ENCODE assay signal across 18 mouse cellular contexts in the genomic region with DNA sequence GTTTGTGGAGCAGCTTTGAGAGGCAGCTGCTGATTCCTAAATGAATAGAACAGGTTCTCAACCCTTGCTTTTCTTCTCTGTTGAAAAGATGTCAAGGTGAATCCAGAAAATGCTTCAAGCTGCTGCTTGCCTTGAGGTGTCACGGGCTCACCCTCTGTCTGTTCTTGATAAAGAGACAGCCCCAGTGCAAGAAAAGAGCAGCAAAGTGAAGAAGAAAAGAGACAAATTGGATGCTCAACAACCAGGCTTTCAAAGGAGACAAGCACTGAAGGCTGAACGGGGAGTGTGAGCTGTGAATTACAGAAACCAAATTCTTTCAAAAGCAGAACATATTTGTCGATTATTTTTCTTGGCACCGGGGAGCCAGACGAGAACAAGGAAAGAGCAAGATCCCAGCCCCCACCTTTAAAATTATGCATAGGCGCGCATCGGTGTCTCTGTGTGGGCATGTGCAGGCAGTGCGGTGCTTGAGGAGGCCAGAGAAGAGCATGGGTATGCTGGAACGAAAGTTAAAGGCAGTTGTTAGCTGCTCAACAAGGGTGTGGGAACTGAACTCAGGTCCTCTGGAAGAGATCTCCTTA.
DNase-seq lines count a peak whose midpoint lies in the region; ATAC-seq lines count a peak whose summit lies in the region.
"Had no signal": no experiment of that assay in that cellular context is flagged by ENCODE, and none has a peak within 500 bp of the region (broad histone marks: within the 10 kb centered on the region; RNA-seq: fewer than 3 reads in every experiment).

No protein-coding gene starts in this region.

- WGBS in forebrain, embryonic 14.5 days = 74% methylated on average over 10 of the region's 10 CpGs
- 83% methylated on average over 10 of the region's 10 CpGs for WGBS in forebrain, embryonic 11.5 days
- WGBS in heart, embryonic 10.5 days = 73% methylated on average over 10 of the region's 10 CpGs
- WGBS in liver, embryonic 11.5 days = 82% methylated on average over 10 of the region's 10 CpGs

- DNase-seq in forebrain, embryonic 14.5 days (ENCODE audit: low spot score) = peak; percentile 50
- DNase-seq in forebrain, embryonic 11.5 days (ENCODE audit: low spot score) = no peak
- no peak for DNase-seq in heart, embryonic 10.5 days (ENCODE audit: low spot score)
- DNase-seq in heart, postnatal 25 days (ENCODE audit: low spot score) = no peak
- peak; percentile 60 for DNase-seq in right cerebral cortex, adult 18-20 months
- DNase-seq in right cerebral cortex, postnatal 25 days = no peak
- no peak for DNase-seq in neural tube, embryonic 10.5 days (ENCODE audit: extremely low spot score, low spot score)
- DNase-seq in liver, embryonic 11.5 days (ENCODE audit: low spot score) = no peak
- DNase-seq: cerebellum, adult 18-20 months; gastrocnemius, postnatal 25 days; kidney, adult 8-10 months; kidney, postnatal 36 days; lung, postnatal 10 days; thymus, postnatal 36 days had no signal

- intact Hi-C loops in heart, postnatal 25 days (cut with DNase I) = no loop called here

- no peaks in the 10 kb centered on the region for H3K36me3 ChIP-seq in forebrain, embryonic 14.5 days (ENCODE audit: control insufficient read depth, insufficient read depth, low read length)
- no peaks in the 10 kb centered on the region for H3K36me3 ChIP-seq in forebrain, embryonic 11.5 days (ENCODE audit: control insufficient read depth, insufficient read depth, low read length)
- H3K36me3 ChIP-seq in heart, embryonic 10.5 days = no peaks in the 10 kb centered on the region
- H3K36me3 ChIP-seq in liver, embryonic 11.5 days (ENCODE audit: control insufficient read depth, insufficient read depth, low read length) = no peaks in the 10 kb centered on the region
- H3K36me3 ChIP-seq: embryonic facial prominence, embryonic 12.5 days; hindbrain, embryonic 12.5 days had no signal

- peak overlapping the region; percentile 33; the same call in 1 of the 2 replicates for H3K27ac ChIP-seq in forebrain, embryonic 14.5 days (ENCODE audit: low read depth, low read length)
- no peak overlapping the region for H3K27ac ChIP-seq in forebrain, embryonic 11.5 days (ENCODE audit: low read depth, low read length)
- peak overlapping the region; percentile 56; the same call in 1 of the 2 replicates for H3K27ac ChIP-seq in heart, embryonic 10.5 days
- no peak overlapping the region for H3K27ac ChIP-seq in liver, embryonic 11.5 days (ENCODE audit: low read depth, low read length)
- H3K27ac ChIP-seq: embryonic facial prominence, embryonic 12.5 days; hindbrain, embryonic 12.5 days had no signal

- H3K27me3 ChIP-seq in forebrain, embryonic 14.5 days (replicated peaks; ENCODE audit: control insufficient read depth, insufficient read depth, low read length) = no peaks in the 10 kb centered on the region
- no peaks in the 10 kb centered on the region for H3K27me3 ChIP-seq in forebrain, embryonic 11.5 days (ENCODE audit: control insufficient read depth, insufficient read depth, low read length)
- no peaks in the 10 kb centered on the region for H3K27me3 ChIP-seq in heart, embryonic 10.5 days (ENCODE audit: insufficient read depth, poor library complexity, severe bottlenecking)
- no peaks in the 10 kb centered on the region for H3K27me3 ChIP-seq in liver, embryonic 11.5 days (replicated peaks; ENCODE audit: control insufficient read depth, insufficient read depth, low read length)
- H3K27me3 ChIP-seq: CH12.LX; embryonic facial prominence, embryonic 12.5 days; hindbrain, embryonic 12.5 days had no signal

- H3K9ac ChIP-seq in forebrain, embryonic 14.5 days (ENCODE audit: low read length) = no peak overlapping the region
- no peak overlapping the region for H3K9ac ChIP-seq in forebrain, embryonic 11.5 days (ENCODE audit: low read length)
- H3K9ac ChIP-seq in liver, embryonic 11.5 days (ENCODE audit: low read depth, low read length) = no peak overlapping the region
- H3K9ac ChIP-seq: embryonic facial prominence, embryonic 12.5 days; hindbrain, embryonic 12.5 days had no signal

- H3K4me2 ChIP-seq in forebrain, embryonic 14.5 days (ENCODE audit: low read length) = no peak overlapping the region
- H3K4me2 ChIP-seq in forebrain, embryonic 11.5 days (ENCODE audit: low read depth, low read length, severe bottlenecking) = no peak overlapping the region
- no peak overlapping the region for H3K4me2 ChIP-seq in liver, embryonic 11.5 days
- H3K4me2 ChIP-seq: embryonic facial prominence, embryonic 12.5 days; hindbrain, embryonic 12.5 days had no signal

- ATAC-seq in forebrain, embryonic 14.5 days = no peak
- ATAC-seq in forebrain, embryonic 11.5 days (replicated peaks; ENCODE audit: low FRiP score) = no peak
- no peak for ATAC-seq in liver, embryonic 11.5 days (replicated peaks; ENCODE audit: low FRiP score)
- ATAC-seq: inflammation-experienced regulatory T-cells, adult 6 months had no signal

- peaks cover 19% of the 10 kb centered on the region for H3K4me1 ChIP-seq in forebrain, embryonic 14.5 days (ENCODE audit: control insufficient read depth, insufficient read depth, low read length)
- H3K4me1 ChIP-seq in forebrain, embryonic 11.5 days (replicated peaks; ENCODE audit: control insufficient read depth, insufficient read depth, low read length) = no peaks in the 10 kb centered on the region
- H3K4me1 ChIP-seq in heart, embryonic 10.5 days = peaks cover 46% of the 10 kb centered on the region
- H3K4me1 ChIP-seq in liver, embryonic 11.5 days (replicated peaks; ENCODE audit: control insufficient read depth, insufficient read depth, low read length) = peaks cover 17% of the 10 kb centered on the region

- H3K9me3 ChIP-seq in forebrain, embryonic 14.5 days (replicated peaks; ENCODE audit: control insufficient read depth, low read length) = no peaks in the 10 kb centered on the region
- no peaks in the 10 kb centered on the region for H3K9me3 ChIP-seq in forebrain, embryonic 11.5 days (ENCODE audit: control insufficient read depth, low read length)
- H3K9me3 ChIP-seq in heart, embryonic 10.5 days = no peaks in the 10 kb centered on the region
- no peaks in the 10 kb centered on the region for H3K9me3 ChIP-seq in liver, embryonic 11.5 days (ENCODE audit: control insufficient read depth, low read length)
- H3K9me3 ChIP-seq: embryonic facial prominence, embryonic 12.5 days; hindbrain, embryonic 12.5 days had no signal

- H3K4me3 ChIP-seq in forebrain, embryonic 14.5 days (ENCODE audit: low read depth, low read length) = no peak overlapping the region
- no peak overlapping the region for H3K4me3 ChIP-seq in forebrain, embryonic 11.5 days (ENCODE audit: low read depth, low read length)
- H3K4me3 ChIP-seq in heart, embryonic 10.5 days = no peak overlapping the region
- H3K4me3 ChIP-seq in liver, embryonic 11.5 days (ENCODE audit: low read depth, low read length) = no peak overlapping the region
- H3K4me3 ChIP-seq: embryonic facial prominence, embryonic 12.5 days; hindbrain, embryonic 12.5 days had no signal

Comparison
In these comparisons a context has a peak if more than half of its experiments do, and no peak if none do; other contexts are left out.
1. DNase-seq: peak in forebrain, embryonic 14.5 days (single experiment) and right cerebral cortex, adult 18-20 months (single experiment); none in forebrain, embryonic 11.5 days (single experiment), heart, embryonic 10.5 days (single experiment), heart, postnatal 25 days (single experiment), right cerebral cortex, postnatal 25 days (single experiment), neural tube, embryonic 10.5 days (single experiment) and liver, embryonic 11.5 days (single experiment).
2. H3K27ac ChIP-seq: peak in forebrain, embryonic 14.5 days (single experiment) and heart, embryonic 10.5 days (single experiment); none in forebrain, embryonic 11.5 days (single experiment) and liver, embryonic 11.5 days (single experiment).